9 mouse cellular contexts compared by ENCODE assay signal in genomic region chrX:43429337-43429736, GRCm38 (mm10). TPM values are rescaled to one million over a fixed set of nuclear protein-coding genes. Genes with fewer than 3 reads are reported as not detected.
A peak's percentile ranks its signal among the peaks of the same experiment; 100 is the strongest.
DNase-seq lines count a peak whose midpoint lies in the region; ATAC-seq and TF ChIP-seq lines count a peak whose summit lies in the region.
"Had no signal": no experiment of that assay in that cellular context is flagged by ENCODE, and none has a peak within 500 bp of the region (broad histone marks: within the 10 kb centered on the region; RNA-seq: fewer than 3 reads in every experiment).

No protein-coding gene starts in this region.

- WGBS in lung, postnatal 0 days = 13% methylated on average over 12 of the region's 12 CpGs
- WGBS in stomach, embryonic 15.5 days = 9% methylated on average over 12 of the region's 12 CpGs

- ATAC-seq in lung, postnatal 0 days = no peak
- no peak for ATAC-seq in stomach, embryonic 15.5 days (ENCODE audit: insufficient read depth, low FRiP score, low read depth)
- ATAC-seq in megakaryocyte progenitor cell, adult 5-6 weeks (replicated peaks; ENCODE audit: poor library complexity) = no peak

- H3K36me3 ChIP-seq in lung, postnatal 0 days (ENCODE audit: insufficient read depth, low read length) = no peaks in the 10 kb centered on the region
- H3K36me3 ChIP-seq in stomach, embryonic 15.5 days = no peaks in the 10 kb centered on the region

- no peaks in the 10 kb centered on the region for H3K27me3 ChIP-seq in lung, postnatal 0 days (replicated peaks; ENCODE audit: insufficient read depth, low read length)
- no peaks in the 10 kb centered on the region for H3K27me3 ChIP-seq in stomach, embryonic 15.5 days (replicated peaks)

- H3K4me2 ChIP-seq in lung, postnatal 0 days (replicated peaks; ENCODE audit: low read depth, low read length) = peak overlapping the region; percentile 36
- peak overlapping the region; percentile 58 for H3K4me2 ChIP-seq in stomach, embryonic 15.5 days

- intact Hi-C loops in left cerebral cortex, postnatal 36 days (cut with DNase I) = loop anchor here (10.0 kb wide), 1 partner anchor 875 kb away; no protein-coding TSS in a partner anchor

- H3K9ac ChIP-seq in lung, postnatal 0 days (replicated peaks; ENCODE audit: low read depth) = no peak overlapping the region
- no peak overlapping the region for H3K9ac ChIP-seq in stomach, embryonic 15.5 days
- H3K9ac ChIP-seq: liver, embryonic 14.5 days had no signal

- no peaks in the 10 kb centered on the region for H3K4me1 ChIP-seq in lung, postnatal 0 days (ENCODE audit: insufficient read depth, low read depth, low read length)
- H3K4me1 ChIP-seq in stomach, embryonic 15.5 days = no peaks in the 10 kb centered on the region

- H3K9me3 ChIP-seq in lung, postnatal 0 days (ENCODE audit: low read length) = no peaks in the 10 kb centered on the region
- H3K9me3 ChIP-seq in stomach, embryonic 15.5 days = no peaks in the 10 kb centered on the region

- H3K27ac ChIP-seq in lung, postnatal 0 days (ENCODE audit: low read length) = no peak overlapping the region
- no peak overlapping the region for H3K27ac ChIP-seq in stomach, embryonic 15.5 days
- H3K27ac ChIP-seq: liver, embryonic 14.5 days had no signal

- TF ChIP-seq CTCF in lung, postnatal 0 days (IDR thresholded peaks at IDR 0.05) = no peak

- TF ChIP-seq EP300 in lung, postnatal 0 days (IDR thresholded peaks at IDR 0.05) = no peak

- H3K4me3 ChIP-seq in lung, postnatal 0 days (ENCODE audit: low read depth, low read length) = no peak overlapping the region
- H3K4me3 ChIP-seq in stomach, embryonic 15.5 days (replicated peaks) = peak overlapping the region; percentile 38

- DNase-seq in embryo, embryonic 10.5 days (ENCODE audit: low spot score) = peak; percentile 17
- DNase-seq in embryo, embryonic 10 days (ENCODE audit: low spot score) = no peak
- DNase-seq in lung, postnatal 0 days (ENCODE audit: low spot score) = no peak
- no peak for DNase-seq in lung, postnatal 36 days
- peak; percentile 3 to 13 for DNase-seq in left cerebral cortex, postnatal 36 days (ENCODE audit: low spot score in 2 of 2)
- no peak for DNase-seq in thymus, postnatal 0 days (ENCODE audit: low spot score)

RNA-seq across cellular contexts. Expression of gene Tenm1, which starts 0.4 kb away (rescaled TPM):
- polyA plus RNA-seq in lung, postnatal 0 days (2015; fragmentation: Nextera tagmentation; extraction: Ambion mirVana) = not detected in 2 replicates
- total RNA-seq in left cerebral cortex, postnatal 36 days (2021) = 10 to 100 TPM; 42.1 to 50.2 TPM
- polyA plus RNA-seq in stomach, embryonic 15.5 days (2015; fragmentation: Nextera tagmentation; extraction: Ambion mirVana) = 2.7 and 2.8 TPM in 2 replicates
- not detected in 2 replicates for total RNA-seq in megakaryocyte progenitor cell, adult 5-6 weeks (2015)
- total RNA-seq in megakaryocyte progenitor cell, adult 5-6 weeks (2017) = not detected in 2 replicates
- 0.33 and 0.46 TPM in 2 replicates for polyA plus RNA-seq in thymus, postnatal 0 days (2015; fragmentation: Nextera tagmentation; extraction: Ambion mirVana)

Comparison
In these comparisons a context has a peak if more than half of its experiments do, and no peak if none do; other contexts are left out.
1. DNase-seq: peak in embryo, embryonic 10.5 days (single experiment) and left cerebral cortex, postnatal 36 days (2 of 2); none in embryo, embryonic 10 days (single experiment), lung, postnatal 0 days (single experiment), lung, postnatal 36 days (single experiment) and thymus, postnatal 0 days (single experiment).